Mouse (Mus musculus): ENCODE results near the gene Prdm16. TPM values are rescaled to one million over a fixed set of nuclear protein-coding genes. Genes with fewer than 3 reads are reported as not detected.
A peak's percentile ranks its signal among the peaks of the same experiment; 100 is the strongest.

Prdm16 gene
- total RNA-seq, 2 experiments from 2014 or later = 9.4 to 11.8 TPM

DNA sequence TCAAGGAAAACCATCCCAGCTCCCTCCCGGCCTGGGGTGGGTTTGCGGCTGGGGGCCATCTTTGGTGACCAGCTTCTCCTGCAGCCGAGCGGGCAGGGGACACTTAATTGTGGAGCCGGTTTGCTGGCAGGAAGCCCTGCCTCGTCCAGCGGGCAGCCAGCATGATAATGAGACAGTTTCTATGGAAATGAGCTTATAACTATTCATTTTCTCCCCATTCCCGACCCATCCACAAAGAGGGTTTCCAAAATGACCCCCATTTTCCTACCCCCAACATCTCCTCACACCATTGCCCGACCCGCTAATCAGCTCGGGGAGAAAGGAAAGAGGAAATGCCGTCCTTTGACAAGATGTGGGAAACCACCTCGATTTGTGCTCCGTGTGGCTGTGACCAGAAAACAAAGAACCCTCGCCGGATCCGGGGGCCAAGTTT, 86.7 kb downstream of the Prdm16 start:
- DNase-seq = peak; percentile 52 to 64

DNA sequence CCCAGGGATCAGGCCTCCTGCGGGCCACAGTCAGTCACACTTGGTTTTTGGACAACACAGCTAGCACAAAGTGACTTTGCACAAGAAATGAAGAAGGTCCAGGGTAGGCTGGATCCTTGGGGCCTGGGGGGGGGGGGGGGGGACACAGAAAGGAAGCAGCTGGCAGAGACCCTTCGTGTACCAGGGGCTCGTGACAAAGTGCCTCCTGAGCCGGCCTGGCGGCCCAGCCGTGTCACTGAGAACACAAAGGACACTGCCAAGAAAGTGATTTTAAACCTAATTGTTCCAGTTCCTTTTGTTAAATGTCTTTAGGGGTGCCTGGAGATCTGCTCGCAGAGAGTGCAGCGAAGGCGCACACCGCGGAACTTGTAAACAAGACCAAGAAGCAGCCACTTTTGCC, 87.2 kb downstream of the Prdm16 start:
- no peak for DNase-seq

DNA sequence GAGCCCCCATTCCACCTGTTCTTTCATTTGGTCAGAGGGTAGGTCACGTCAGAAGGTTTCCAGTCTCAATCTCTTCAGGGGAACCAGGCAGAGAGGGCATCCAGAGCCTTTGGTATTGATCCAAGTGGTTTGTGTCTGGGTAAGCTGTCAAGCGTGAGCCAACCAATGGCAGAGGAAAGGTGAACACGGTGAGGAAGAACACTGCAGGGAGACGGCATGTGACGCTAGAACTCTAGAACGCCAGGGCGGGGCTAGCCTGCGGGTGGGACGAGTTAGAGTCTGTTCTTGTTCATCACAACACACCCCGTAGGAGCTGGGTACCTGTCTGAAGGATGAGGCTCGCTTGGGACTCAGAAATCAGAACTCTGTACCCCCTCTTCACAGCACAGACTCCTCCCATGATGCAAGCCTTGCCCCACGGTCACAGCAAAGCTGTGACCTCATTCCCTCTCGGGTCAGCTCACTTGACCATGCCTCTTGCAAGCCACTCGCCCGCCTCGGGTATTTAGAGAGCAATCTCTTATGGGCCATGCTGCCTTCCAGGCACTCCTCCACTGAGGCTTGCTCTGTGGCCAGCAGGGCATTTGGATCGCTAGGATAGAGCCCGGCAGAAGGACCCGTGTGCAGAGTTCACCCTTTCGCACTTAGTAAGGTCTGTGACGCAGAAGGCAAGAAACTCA, 89.4 kb downstream of the Prdm16 start:
- no peak for DNase-seq

DNA sequence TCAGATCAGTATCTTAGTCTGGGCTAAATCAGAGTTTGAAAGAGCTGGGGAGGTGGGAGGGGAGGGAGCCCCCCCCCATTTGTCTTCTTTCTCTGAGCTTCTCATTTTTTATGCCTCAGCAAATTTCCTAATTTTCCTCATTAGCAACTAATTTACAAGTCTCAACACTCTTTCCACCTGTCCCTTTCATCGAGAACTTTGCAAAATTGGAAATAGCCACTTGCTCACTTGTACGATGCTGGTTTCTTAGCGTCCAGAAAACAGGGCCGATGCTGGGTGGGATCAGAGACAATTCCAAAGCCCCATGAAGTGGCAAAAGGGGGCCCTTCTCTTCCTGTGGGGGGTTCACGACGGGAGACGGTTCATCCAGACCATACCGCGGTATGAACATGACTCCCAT, 91.4 kb downstream of the Prdm16 start:
- peak in 1 of 2 experiments; percentile 18 for DNase-seq

DNA sequence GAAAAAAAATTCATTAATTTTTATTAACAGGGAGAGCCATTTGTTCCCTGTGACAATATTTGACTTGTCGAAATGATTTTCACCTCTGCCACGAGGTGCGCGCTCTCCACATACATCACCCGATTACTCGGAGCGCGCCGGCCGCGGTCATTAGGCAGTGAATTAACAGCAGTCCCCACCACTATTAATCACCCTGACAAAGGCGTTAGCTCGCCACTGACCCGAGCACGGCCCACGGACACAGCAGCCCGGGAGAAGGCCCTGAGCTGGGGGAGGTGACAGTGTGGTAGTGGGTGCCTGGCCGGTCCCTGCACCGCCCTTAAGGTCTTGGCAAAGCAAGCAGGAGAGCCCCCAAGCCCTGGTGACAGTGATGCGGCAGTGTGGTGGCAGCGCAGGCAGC, 92.8 kb downstream of the Prdm16 start:
- no peak for DNase-seq

DNA sequence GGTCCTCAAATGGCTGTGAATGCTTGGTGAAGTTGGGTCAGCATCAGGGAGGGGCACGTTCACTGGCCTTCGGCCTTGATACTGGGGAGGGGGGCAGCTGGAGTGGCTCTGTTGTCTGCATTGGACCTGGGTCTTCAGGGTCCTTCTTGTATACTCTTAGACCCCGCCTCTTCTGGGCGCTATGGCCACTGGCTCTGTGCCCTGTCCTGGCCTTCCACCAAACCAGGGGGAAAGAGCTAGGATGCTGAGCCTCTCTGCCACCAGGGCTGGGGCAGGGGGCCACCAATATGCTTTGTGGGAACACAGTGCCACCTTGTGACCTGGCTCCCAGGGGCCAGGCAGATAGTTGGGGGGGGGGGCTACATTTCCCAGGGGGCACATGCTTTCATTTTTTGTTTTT, 93.5 kb downstream of the Prdm16 start:
- DNase-seq = peak in 1 of 2 experiments; percentile 41

DNA sequence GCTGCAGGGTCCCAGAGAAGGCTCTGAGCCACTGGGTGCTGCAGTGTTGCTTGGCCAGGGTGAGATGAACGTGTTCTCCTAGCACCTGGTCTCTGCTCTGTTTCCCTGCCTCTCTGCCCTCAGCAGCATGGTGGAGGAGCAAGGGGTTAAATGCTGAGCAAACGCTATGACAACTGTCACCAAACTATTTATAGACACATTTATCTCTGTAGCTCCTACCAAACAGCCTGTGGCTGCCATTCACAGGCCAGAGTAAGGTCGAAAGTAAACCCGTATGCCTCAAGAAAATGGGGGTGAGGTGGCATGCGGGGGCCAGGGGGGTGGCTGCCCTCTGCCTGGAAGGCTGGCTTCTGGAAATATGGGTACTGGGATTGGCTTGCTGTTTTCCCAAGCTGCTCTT, 94.1 kb downstream of the Prdm16 start:
- DNase-seq = no peak

DNA sequence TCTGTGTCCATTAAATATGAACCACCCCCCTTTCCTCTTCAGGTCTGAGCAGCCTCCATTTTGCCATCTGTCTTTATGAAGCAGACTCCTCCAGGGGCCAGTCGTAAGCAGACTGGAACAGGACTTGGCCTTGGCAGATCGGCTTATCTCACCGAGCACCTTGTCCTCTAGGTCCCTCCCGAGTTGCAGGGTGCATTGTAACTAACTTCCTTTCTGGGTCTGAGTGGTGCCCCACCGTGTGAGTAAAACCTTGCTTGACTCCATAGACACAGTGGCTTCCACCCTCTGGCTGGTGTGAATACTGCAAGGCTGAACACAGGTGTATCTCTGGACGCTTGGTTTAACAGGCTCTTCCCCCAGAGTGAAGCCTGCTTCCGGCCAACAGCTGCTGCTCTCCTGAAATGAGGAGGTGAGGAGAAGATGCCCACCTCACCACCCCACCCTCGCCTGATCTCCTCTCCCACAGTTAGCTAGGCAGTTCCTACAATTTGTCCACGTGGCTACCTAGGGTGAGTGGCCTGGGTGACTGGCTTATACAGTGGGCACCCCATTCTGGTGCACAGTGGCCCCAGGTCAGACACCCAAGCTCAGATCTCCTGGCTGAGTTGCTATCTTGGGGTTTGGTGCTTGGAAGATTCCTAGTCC, 94.9 kb downstream of the Prdm16 start:
- no peak for DNase-seq

DNA sequence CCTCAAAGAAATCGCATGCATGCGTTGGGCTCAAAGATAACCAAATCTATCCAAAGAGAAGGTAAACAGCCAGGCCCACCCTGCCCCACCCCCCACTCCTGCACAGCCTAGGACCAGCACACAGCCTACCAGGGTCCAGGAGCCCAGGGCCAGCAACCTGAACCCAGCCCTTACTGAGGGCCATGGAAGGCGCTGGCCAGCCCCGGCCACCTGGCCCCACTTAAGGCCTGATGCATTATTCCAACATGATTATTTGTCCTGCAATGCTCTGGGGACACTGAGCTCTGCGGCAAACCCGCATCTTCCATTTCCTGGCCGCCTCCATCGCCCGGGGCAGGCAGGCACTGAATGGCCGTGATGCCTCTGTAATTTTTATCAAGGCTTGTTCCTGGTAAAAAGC, 96.0 kb downstream of the Prdm16 start:
- no peak for DNase-seq

DNA sequence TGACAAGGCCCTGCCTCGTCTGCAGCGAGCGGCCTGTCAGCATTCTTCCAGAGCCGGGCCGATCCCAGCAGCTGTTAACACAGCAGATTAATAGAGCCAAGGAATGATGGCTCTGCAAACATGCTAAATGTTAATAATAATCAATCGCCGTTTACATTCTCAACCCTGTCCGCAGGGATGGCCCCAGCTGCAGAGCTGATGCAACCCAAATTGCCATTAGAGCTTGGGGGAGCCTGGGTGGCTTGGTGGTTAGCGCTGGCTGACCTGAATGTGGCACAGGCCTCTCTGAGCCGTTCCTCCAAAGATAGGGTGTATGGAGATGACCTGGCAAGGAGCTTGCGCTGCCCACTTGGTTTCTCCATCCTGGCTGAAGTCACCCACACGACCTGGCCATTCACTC, 97.0 kb downstream of the Prdm16 start:
- DNase-seq = no peak

DNA sequence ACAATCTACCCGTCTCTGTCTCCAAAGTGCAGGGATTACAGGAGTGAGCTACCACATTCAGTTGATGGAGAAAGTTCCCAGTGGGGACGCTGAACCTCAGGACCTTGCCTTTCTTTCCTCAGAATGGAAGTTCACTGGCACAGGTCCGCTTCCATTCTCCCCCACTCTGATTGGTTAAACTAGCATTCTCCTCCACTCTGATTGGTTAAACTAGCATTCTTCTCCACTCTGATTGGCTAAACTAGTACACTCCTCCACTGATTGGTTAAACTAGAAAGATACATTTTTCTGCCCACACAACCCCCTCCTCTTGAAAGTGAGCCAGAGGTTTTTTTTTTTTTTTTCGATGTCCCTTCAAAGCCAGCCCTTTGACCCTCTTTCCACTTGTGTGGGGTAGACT, 97.9 kb downstream of the Prdm16 start:
- no peak for DNase-seq

DNA sequence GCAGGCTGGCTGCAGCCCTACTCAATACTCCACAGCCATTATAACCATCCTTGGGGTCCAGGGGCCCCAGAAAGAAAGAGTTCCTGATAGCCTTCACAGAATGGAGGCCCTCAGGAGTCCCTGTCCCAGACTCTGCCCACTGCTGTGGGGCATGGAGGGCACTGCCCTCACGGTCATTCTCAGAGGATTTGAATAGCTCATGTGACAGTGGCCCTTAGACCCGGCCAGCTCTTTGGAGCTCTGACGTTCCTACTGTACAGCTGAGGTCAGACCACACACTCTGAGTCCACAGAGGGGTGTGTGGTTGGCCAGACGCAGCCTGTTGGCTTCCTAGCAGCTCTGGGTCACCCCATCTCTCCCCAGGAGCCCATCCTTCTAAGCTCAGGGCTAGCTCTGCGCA, 100.6 kb downstream of the Prdm16 start:
- no peak for DNase-seq

DNA sequence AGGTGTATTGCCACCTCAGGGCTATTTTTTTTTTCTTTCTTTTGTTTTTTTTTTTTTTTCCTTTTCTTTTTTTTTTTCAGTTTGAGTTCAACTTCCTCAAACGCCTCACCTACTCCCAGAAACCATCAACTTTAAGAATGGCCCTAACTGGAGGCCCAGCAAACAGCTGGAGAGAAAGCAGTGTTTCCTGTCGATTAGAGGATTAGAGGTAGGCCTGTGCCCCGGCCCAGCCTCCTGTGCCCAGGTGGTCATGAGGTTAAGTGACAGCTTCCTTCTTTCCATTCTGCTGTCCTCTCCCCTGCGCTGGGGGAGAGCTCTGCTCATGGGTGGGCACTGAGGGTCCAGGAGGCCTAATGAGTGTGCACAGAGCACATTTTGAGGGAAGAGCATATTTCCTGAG, 105.3 kb downstream of the Prdm16 start:
- no peak for DNase-seq

DNA sequence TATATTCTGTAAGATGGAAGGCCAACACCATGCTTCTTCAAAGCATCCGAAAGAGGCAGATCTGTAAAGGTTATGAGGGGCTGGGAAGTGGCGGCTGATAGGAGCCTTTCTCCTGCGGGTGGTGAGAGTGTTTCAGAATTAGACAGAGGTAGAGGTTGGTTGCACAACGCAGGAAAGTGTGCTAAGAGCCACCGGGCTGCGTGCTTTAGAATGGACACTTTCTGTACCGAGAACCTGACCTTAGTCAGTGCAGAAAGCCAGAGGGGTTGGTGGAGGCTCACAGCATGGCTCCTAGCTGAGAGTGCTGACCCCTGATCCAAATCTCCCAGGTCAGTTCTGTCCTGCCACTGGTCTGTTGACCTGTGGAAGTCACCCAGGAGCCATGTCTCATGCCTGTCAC, 106.3 kb downstream of the Prdm16 start:
- no peak for DNase-seq

DNA sequence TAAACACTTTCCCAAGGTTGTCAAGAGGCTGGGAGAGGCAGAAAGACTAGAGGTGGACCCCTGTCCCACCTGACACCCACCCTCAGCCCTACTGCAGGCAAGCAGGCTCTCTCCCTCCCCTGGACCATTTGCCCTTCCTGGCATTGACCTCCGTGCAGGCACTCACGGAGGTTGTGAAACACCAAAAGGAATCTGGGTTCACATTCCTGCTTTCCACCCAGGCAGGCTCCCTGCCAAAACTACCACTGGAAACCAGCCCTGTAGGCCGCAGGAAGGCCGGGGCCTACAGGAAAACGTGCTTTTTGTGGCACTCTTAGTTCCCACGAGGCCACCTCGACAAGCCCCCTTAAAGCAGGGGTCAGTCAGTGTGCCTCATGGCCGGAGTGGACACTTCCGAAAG, 109.2 kb downstream of the Prdm16 start:
- no peak for DNase-seq

DNA sequence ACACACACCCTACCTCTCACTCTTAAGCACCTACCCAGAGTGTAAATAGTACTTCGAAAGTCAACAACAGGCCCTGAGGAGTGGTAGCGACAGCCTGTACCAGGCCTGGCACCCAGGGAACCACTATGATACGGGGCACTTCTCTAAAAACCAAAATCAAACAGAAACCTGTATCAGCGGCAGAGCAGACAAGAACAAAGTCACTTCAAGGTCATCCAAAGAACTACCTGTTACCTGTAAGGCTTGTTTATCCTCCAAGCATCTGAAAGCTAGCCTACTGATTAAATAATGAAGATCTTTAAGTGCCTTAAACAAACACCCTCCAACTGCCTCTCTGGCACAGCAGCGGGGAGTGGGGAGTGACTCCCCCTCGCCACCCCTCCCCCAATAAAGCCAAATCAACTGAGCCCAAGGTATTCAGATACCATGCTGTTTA, 110.3 kb downstream of the Prdm16 start:
- no peak for DNase-seq

DNA sequence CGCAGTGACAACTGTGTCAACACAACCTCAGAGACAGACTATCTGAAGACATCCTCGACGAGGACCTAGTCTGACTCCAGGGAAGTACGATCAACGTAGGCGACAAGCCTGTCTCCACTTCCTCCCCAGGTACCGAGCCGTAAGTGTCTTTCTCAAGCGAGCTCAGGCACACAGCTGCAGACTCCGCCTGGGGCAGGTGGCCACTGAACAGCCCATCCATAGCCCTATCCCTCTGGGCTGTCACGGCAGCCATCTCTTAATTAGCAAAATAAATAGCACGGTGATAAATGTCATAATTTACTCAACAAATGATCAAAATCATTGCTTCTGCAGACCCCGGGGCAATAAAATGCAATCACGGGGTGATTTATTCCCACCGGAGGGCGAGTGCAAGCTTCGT, 112.8 kb downstream of the Prdm16 start:
- no peak for DNase-seq

DNA sequence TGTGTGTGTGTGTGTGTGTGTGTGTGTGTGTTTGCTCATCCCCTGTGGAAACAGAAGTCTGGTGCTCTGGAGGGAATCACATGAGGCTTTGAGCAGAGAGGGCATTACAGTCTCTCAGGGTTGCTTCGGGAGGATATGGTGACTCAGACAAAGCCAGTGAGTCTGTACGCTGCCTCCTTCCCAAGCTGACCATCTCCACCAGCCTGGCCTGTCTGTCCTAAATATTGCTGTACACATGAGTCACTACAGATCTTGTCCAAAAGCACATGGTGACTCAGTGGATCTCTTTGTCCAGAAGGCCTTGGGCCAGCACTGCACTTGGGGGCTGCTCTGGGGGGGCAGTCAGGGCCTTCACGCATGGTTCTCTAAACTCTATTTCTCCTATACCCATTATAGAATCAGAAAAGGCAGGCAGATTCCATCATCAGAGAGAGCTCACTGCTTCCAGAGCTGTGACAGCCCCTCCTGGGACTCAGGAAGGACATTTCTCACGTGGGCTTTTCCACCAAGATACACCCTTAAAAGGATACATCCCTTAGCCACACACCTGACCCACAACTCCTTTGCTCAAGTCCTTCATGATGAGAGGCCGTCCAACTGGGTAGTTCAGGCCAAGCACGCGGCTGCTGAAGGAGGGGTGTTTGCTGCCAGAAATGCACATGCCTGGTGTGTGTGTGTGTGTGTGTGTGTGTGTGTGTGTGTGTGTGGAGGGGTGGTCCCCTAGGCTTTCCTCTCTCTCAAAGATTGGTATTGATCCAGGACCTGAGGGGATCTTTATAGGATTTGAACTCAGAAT, 114.6 kb downstream of the Prdm16 start:
- DNase-seq = no peak

DNA sequence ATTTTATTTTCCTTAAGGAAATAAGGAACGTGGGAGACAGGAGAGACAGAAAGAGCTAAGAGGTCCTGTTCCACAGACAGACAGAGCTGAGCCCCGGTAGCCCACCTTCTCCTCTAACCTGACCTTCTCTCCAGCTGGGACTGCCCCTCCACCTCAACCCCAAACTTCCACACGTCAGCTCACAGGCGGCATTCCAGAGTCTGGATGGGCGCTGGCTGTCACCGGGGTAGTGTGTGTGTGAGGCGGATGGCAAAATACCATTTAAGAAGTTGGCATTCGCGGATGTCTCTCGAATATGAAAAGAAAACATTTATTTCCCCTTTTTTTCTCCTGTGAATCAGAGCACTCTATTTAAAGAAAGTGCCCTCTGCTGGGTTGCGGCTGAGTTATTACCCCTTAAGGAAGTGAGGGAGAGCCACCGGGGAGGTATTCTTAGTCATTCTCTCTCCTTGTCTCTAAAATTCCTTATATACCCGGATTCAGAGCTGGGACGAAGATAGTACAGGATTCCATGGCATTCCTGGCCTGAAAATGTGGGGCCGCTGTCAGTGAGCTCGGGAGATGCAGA, 117.1 kb downstream of the Prdm16 start:
- no peak for DNase-seq

DNA sequence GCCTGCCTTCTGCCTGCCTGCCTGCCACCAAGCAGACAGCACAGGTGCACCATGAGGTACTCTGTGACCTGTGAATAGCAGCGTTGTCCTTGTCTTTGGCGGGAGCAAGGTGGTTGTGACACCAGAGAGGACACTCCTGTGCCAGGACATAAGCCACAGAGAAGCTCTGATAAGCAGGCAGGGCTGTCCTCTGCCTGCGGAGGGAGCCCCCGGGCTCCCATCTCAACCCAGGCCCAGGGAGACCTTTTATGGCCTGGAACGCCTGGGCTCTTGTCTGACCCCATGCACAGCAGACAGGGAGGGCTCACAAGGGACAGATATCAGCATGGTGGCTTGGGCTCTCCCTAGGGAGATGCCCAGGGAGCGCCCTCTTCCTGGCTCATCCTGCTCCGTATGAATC, 118.7 kb downstream of the Prdm16 start:
- no peak for DNase-seq

DNA sequence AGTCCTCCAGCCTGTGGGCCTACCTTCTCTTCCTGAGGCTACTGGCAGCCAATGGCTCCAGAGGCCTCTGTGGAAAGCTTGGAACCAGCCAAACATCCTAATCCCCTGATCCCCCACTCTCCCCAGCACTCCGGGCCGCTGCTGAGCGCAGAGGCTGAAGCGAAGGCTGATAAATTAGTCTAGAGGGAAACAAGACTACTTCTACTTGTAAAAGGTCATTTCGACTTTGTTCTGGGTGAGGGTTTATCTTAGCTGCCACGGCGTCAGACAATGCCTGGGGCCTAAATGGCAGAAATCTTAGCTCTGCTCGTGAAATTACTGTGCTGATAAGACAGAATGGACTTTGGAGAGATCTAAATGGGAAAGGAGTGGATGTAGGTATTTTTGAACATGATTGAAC, 120.2 kb downstream of the Prdm16 start:
- DNase-seq = no peak

DNA sequence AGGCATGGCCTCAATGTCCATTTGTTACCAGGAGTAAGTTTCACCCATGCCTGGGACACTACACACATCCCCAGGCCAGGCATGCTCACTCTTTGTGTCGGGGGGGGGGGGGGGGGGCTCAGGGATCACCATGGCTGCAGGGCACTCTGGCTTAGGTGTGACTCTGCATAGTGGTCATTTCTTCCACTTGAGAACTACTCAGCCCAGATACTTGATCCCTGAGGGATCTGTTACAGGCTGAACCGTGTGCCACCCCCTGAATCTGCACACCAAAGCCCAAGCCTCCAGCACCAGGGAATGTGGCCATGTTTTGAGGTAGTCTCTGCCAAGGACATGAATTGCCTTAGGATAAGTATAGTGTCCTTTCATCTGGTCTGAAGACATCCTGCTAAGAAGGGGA, 123.0 kb downstream of the Prdm16 start:
- DNase-seq = no peak

DNA sequence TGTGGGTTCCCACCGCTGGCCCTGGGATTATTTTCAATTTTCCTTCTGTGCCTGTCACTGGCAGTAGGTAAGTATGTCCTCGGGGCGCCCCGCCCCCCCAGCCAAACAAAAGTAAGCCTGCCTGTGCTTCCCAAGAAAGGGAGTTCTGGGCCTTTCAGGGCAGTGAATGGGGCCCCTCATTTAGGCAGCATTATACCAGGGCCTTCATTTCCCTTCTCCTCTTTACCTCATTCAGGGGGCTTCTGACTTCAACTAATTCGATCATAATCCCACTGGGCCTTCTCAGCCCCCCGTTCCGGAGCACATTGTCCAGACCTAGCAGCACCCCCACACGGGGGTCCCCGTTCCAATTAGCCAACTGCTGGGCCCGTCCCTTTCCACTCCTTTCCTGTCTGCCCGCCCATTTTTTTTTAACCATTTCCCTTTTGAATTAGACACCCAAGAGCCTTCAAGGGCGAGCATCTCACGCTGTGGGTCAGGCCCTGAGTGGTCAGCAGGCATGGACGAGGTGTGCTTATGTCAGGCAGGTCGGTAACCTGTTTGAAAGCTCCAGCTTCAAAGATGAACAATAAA, 124.1 kb downstream of the Prdm16 start:
- DNase-seq = no peak

All from layer of hippocampus, postnatal 36 days (tissue).